21 mouse cellular contexts compared by ENCODE assay signal in the genomic region with DNA sequence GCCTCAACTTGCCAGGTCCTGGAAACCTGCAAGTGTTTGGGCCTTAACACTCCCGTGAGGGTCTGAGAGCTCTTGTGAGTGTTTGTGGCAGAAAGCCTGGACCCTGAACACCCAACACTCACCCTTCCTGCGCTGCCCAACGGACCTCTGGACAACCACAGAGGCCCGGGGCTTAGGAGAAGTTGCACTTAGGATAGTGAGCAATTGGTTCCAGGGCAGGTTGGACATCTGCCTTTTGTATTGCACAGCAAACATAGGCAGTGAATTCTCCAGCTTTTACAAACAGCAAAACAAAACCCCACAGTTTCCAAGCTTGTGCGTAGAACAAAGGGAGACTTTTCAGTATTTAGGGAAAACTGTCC. TPM values are rescaled to one million over a fixed set of nuclear protein-coding genes. Genes with fewer than 3 reads are reported as not detected.
DNase-seq lines count a peak whose midpoint lies in the region; ATAC-seq and TF ChIP-seq lines count a peak whose summit lies in the region.
"Had no signal": no experiment of that assay in that cellular context is flagged by ENCODE, and none has a peak within 500 bp of the region (broad histone marks: within the 10 kb centered on the region; RNA-seq: fewer than 3 reads in every experiment).

No protein-coding gene starts in this region.

- no peak overlapping the region for H3K4me2 ChIP-seq in forebrain, postnatal 0 days (ENCODE audit: low read depth)
- H3K4me2 ChIP-seq in hindbrain, embryonic 11.5 days (replicated peaks; ENCODE audit: low read depth, low read length) = peak overlapping the region; percentile 14; the same call in 1 of the 2 replicates
- H3K4me2 ChIP-seq in midbrain, embryonic 13.5 days (replicated peaks) = peak overlapping the region; percentile 48
- no peak overlapping the region for H3K4me2 ChIP-seq in stomach, postnatal 0 days (replicated peaks; ENCODE audit: low read depth)
- H3K4me2 ChIP-seq: limb, embryonic 13.5 days had no signal

- no peaks in the 10 kb centered on the region for H3K36me3 ChIP-seq in forebrain, embryonic 10.5 days (replicated peaks)
- no peaks in the 10 kb centered on the region for H3K36me3 ChIP-seq in forebrain, postnatal 0 days (ENCODE audit: insufficient read depth)
- no peaks in the 10 kb centered on the region for H3K36me3 ChIP-seq in hindbrain, embryonic 11.5 days (ENCODE audit: control insufficient read depth, insufficient read depth, low read length)
- H3K36me3 ChIP-seq in midbrain, embryonic 13.5 days = no peaks in the 10 kb centered on the region
- H3K36me3 ChIP-seq in stomach, postnatal 0 days (ENCODE audit: control insufficient read depth, insufficient read depth, low read length) = no peaks in the 10 kb centered on the region
- H3K36me3 ChIP-seq: limb, embryonic 13.5 days had no signal

- no peak for TF ChIP-seq CTCF in forebrain, postnatal 0 days (IDR thresholded peaks at IDR 0.05; ENCODE audit: low read depth)
- TF ChIP-seq CTCF in stomach, postnatal 0 days (IDR thresholded peaks at IDR 0.05; ENCODE audit: low read depth) = no peak

- no peak for DNase-seq in forebrain, embryonic 10.5 days (ENCODE audit: extremely low spot score, low spot score)
- DNase-seq in forebrain, postnatal 0 days = no peak
- DNase-seq in ES-CJ7 (ENCODE audit: low read depth, low spot score) = peak; percentile 14
- DNase-seq in hindbrain, embryonic 11.5 days (ENCODE audit: low spot score) = no peak
- no peak for DNase-seq in left cerebral cortex, adult 9 months (ENCODE audit: low spot score in 2 of 2)
- no peak for DNase-seq in stomach, postnatal 0 days (ENCODE audit: low spot score)
- DNase-seq: adrenal gland, postnatal 10 days; cerebellum, postnatal 36 days; heart, adult 18-20 months; kidney, postnatal 14 days; liver, postnatal 0 days; spleen, adult 18-20 months had no signal

- no peak overlapping the region for H3K9ac ChIP-seq in forebrain, postnatal 0 days
- no peak overlapping the region for H3K9ac ChIP-seq in hindbrain, embryonic 11.5 days (ENCODE audit: low read depth, low read length)
- H3K9ac ChIP-seq in midbrain, embryonic 13.5 days (replicated peaks) = peak overlapping the region; percentile 61
- H3K9ac ChIP-seq in stomach, postnatal 0 days (ENCODE audit: low read length) = no peak overlapping the region
- H3K9ac ChIP-seq: limb, embryonic 13.5 days; liver, postnatal 0 days had no signal

- ATAC-seq in forebrain, postnatal 0 days = no peak
- ATAC-seq in hindbrain, embryonic 11.5 days (ENCODE audit: low FRiP score) = no peak
- no peak for ATAC-seq in midbrain, embryonic 13.5 days
- no peak for ATAC-seq in monocyte, adult 5-6 weeks (replicated peaks; ENCODE audit: insufficient number of reproducible peaks, low FRiP score, low TSS enrichment, poor library complexity, severe bottlenecking)
- ATAC-seq in stomach, postnatal 0 days (ENCODE audit: low FRiP score, low TSS enrichment) = no peak
- ATAC-seq: intestine, embryonic 16.5 days; liver, postnatal 0 days had no signal

- no peaks in the 10 kb centered on the region for H3K9me3 ChIP-seq in forebrain, embryonic 10.5 days
- H3K9me3 ChIP-seq in forebrain, postnatal 0 days (ENCODE audit: low read length) = no peaks in the 10 kb centered on the region
- H3K9me3 ChIP-seq in hindbrain, embryonic 11.5 days (ENCODE audit: control insufficient read depth, low read length) = no peaks in the 10 kb centered on the region
- H3K9me3 ChIP-seq in midbrain, embryonic 13.5 days = no peaks in the 10 kb centered on the region
- no peaks in the 10 kb centered on the region for H3K9me3 ChIP-seq in stomach, postnatal 0 days (ENCODE audit: control insufficient read depth, low read length)
- H3K9me3 ChIP-seq: limb, embryonic 13.5 days had no signal

- peaks cover 100% of the 10 kb centered on the region for H3K27me3 ChIP-seq in forebrain, embryonic 10.5 days (ENCODE audit: poor library complexity, severe bottlenecking)
- peaks cover 78% of the 10 kb centered on the region for H3K27me3 ChIP-seq in forebrain, postnatal 0 days (ENCODE audit: insufficient read depth, low read length)
- peaks cover 87% of the 10 kb centered on the region for H3K27me3 ChIP-seq in hindbrain, embryonic 11.5 days (ENCODE audit: control insufficient read depth, insufficient read depth, low read length)
- H3K27me3 ChIP-seq in midbrain, embryonic 13.5 days = peaks cover 92% of the 10 kb centered on the region
- H3K27me3 ChIP-seq in stomach, postnatal 0 days (ENCODE audit: control insufficient read depth, insufficient read depth, low read length) = peaks cover 30% of the 10 kb centered on the region

- WGBS in forebrain, embryonic 10.5 days = 4% methylated on average over 5 of the region's 5 CpGs
- WGBS in forebrain, postnatal 0 days = 12% methylated on average over 5 of the region's 5 CpGs
- 3% methylated on average over 5 of the region's 5 CpGs for WGBS in hindbrain, embryonic 11.5 days
- 8% methylated on average over 5 of the region's 5 CpGs for WGBS in midbrain, embryonic 13.5 days
- 19% methylated on average over 5 of the region's 5 CpGs for WGBS in stomach, postnatal 0 days

- H3K4me1 ChIP-seq in forebrain, embryonic 10.5 days = peaks cover 42% of the 10 kb centered on the region
- H3K4me1 ChIP-seq in forebrain, postnatal 0 days (ENCODE audit: insufficient read depth) = no peaks in the 10 kb centered on the region; the same call in 1 of the 2 replicates
- peaks cover 5% of the 10 kb centered on the region; the same call in 1 of the 2 replicates for H3K4me1 ChIP-seq in hindbrain, embryonic 11.5 days (replicated peaks; ENCODE audit: control insufficient read depth, insufficient read depth, low read length)
- H3K4me1 ChIP-seq in midbrain, embryonic 13.5 days (replicated peaks) = peaks cover 30% of the 10 kb centered on the region
- H3K4me1 ChIP-seq in stomach, postnatal 0 days (replicated peaks; ENCODE audit: control insufficient read depth, insufficient read depth) = no peaks in the 10 kb centered on the region

- peak overlapping the region; percentile 40; the same call in 1 of the 2 replicates for H3K27ac ChIP-seq in forebrain, embryonic 10.5 days
- H3K27ac ChIP-seq in forebrain, postnatal 0 days (ENCODE audit: low read depth, low read length) = no peak overlapping the region
- H3K27ac ChIP-seq in hindbrain, embryonic 11.5 days (ENCODE audit: low read depth, low read length) = 0 out of 2 replicates have a peak overlapping the region, but pooled peaks have one; percentile 37
- H3K27ac ChIP-seq in midbrain, embryonic 13.5 days = peak overlapping the region; percentile 67
- no peak overlapping the region for H3K27ac ChIP-seq in stomach, postnatal 0 days (replicated peaks)
- H3K27ac ChIP-seq: limb, embryonic 13.5 days; macrophage had no signal

- peak overlapping the region; percentile 30; the same call in 1 of the 2 replicates for H3K4me3 ChIP-seq in forebrain, embryonic 10.5 days
- no peak overlapping the region for H3K4me3 ChIP-seq in forebrain, postnatal 0 days (ENCODE audit: low read depth, low read length)
- no peak overlapping the region for H3K4me3 ChIP-seq in hindbrain, embryonic 11.5 days (ENCODE audit: low read depth, low read length)
- peak overlapping the region; percentile 38 for H3K4me3 ChIP-seq in midbrain, embryonic 13.5 days (replicated peaks)
- no peak overlapping the region for H3K4me3 ChIP-seq in stomach, postnatal 0 days (ENCODE audit: low read depth, low read length)
- H3K4me3 ChIP-seq: limb, embryonic 13.5 days; myocyte had no signal

- TF ChIP-seq EP300 in stomach, postnatal 0 days (optimal IDR thresholded peaks at IDR 0.05) = no peak

RNA-seq across cellular contexts. Expression of a gene that starts 12.8 kb away (rescaled TPM):
- 2.8 and 4.1 TPM in 2 replicates for polyA plus RNA-seq in forebrain, embryonic 10.5 days (2016; fragmentation: Nextera tagmentation; extraction: Ambion mirVana)
- 7.1 and 7.9 TPM in 2 replicates for total RNA-seq in forebrain, postnatal 0 days (2014; rRNA removed)
- polyA plus RNA-seq in forebrain, postnatal 0 days (2015; fragmentation: Nextera tagmentation; extraction: Ambion mirVana) = 3.4 and 6.0 TPM in 2 replicates
- 3.4 and 5.7 TPM in 2 replicates for polyA plus RNA-seq in hindbrain, embryonic 11.5 days (2014; fragmentation: Nextera tagmentation; extraction: Ambion mirVana)
- polyA plus RNA-seq in midbrain, embryonic 13.5 days (2015; fragmentation: Nextera tagmentation; extraction: Ambion mirVana) = 8.7 and 10.5 TPM in 2 replicates
- not detected in 3 replicates for total RNA-seq in monocyte, adult 5-6 weeks (2017)
- polyA plus RNA-seq in stomach, postnatal 0 days (2015; fragmentation: Nextera tagmentation; extraction: Ambion mirVana) = 0.47 and 0.64 TPM in 2 replicates
- total RNA-seq: adrenal gland, postnatal 10 days; gastrocnemius, adult 18-20 months; heart, adult 18-20 months had no signal
- polyA plus RNA-seq: heart, postnatal 0 days; limb, embryonic 13.5 days; liver, postnatal 0 days; macrophage; myocyte; testis, adult 2 months had no signal

Comparison
In these comparisons a context has a peak if more than half of its experiments do, and no peak if none do; other contexts are left out.
1. H3K27ac ChIP-seq: peak in forebrain, embryonic 10.5 days (single experiment), hindbrain, embryonic 11.5 days (single experiment) and midbrain, embryonic 13.5 days (single experiment); none in forebrain, postnatal 0 days (single experiment) and stomach, postnatal 0 days (single experiment).
2. H3K4me3 ChIP-seq: peak in forebrain, embryonic 10.5 days (single experiment) and midbrain, embryonic 13.5 days (single experiment); none in forebrain, postnatal 0 days (single experiment), hindbrain, embryonic 11.5 days (single experiment) and stomach, postnatal 0 days (single experiment).
3. H3K4me2 ChIP-seq: peak in hindbrain, embryonic 11.5 days (single experiment) and midbrain, embryonic 13.5 days (single experiment); none in forebrain, postnatal 0 days (single experiment) and stomach, postnatal 0 days (single experiment).